Mouse (Mus musculus): Measurements from ENCODE around the gene Arhgdia. TPM values are rescaled to one million over a fixed set of nuclear protein-coding genes. Genes with fewer than 3 reads are reported as not detected.

Gene Arhgdia
- total and polyA plus RNA-seq, 2 experiments from 2014 or later: 297 to 425 TPM

DNA sequence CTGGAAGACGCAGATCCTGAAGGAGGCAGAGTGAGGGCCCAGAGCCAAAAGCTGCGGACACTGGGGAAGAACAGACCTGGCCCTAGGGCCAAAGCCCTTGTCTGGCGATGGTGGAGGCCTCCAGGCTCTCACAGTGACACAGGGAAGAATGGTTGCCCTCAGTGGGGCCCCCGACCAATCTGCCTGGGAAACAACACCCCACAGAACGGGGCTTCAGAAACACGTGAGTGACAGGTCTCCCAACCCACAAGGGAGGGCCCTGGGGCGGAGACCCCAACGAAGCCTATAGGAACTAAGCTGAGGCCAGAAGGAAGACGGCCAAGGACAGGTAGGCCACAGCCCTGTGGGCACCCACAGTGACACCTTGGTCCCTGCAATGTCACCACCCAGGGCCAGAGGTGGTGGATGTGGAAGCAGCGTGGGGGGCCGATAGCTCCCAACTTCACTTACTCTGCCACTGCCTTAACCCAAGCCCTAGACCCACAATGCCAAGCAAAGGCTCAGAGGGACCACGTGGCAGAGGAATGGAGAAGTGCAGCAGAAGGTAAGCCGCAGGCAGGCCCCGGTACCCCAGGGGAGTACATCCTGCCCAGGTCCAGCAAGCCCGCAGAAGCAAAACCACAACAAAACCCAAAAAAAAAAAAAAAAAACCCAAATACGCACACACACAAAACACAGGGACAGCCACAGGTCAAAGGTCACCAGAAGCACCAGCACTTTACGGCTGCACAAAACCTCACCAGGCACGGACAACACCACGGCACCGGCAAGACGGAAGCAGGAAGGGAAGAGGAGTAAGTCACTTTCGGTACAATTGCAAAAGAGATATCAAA, 46.3 kb upstream of the Arhgdia start:
- no peaks in the 10 kb centered on the region for H3K27me3 ChIP-seq (ENCODE audit: insufficient read depth, low read length)
- TF ChIP-seq CTCF (IDR thresholded peaks at IDR 0.05; ENCODE audit: low read depth): no peak
- no peak overlapping the region for H3K27ac ChIP-seq
- peaks cover 12% of the 10 kb centered on the region; the same call in 1 of the 2 replicates for H3K36me3 ChIP-seq (ENCODE audit: insufficient read depth, low read length)
- peaks cover 22% of the 10 kb centered on the region for H3K4me1 ChIP-seq (ENCODE audit: insufficient read depth, low read length)
- no peak overlapping the region for H3K4me3 ChIP-seq (ENCODE audit: low read length)
- H3K9ac ChIP-seq (replicated peaks; ENCODE audit: low read length): no peak overlapping the region
- H3K4me2 ChIP-seq (ENCODE audit: low read depth, low read length): no peak overlapping the region
- no peaks in the 10 kb centered on the region for H3K9me3 ChIP-seq (ENCODE audit: low read length)
- 70% methylated on average over 22 of the region's 22 CpGs for WGBS
- ATAC-seq: no peak
- no peak for DNase-seq (ENCODE audit: low spot score)

DNA sequence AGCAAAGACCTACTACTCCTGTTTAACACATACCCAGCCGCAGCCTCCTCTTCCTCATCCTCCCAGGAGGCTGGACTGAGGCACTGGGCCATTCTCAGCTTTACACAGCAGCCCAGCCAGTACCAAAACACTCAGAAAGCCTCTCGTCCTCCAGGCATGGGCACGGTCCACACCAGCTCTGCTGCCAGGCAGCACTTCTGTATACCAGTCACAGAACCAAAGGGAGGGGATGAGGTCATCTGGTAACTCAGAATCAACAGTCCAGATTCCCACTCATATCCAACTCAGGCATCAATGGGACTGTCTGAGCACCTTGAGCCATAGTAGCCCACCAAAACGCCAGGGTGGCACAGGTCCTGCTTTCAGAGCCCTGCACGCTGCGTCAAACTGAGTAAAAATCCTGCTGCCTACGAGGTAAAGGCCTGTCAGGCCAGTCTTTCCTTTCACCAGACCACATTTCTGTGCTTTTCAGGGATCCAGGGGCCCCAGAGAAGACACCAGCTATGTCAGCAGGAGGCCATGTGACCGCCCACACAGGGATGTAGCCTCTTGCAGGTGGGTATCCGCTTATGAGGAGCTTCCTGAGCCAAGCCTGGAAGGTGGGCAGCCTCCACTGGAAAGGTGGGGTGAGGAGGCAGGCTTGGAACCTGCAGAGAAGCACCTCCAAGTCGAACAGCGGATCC, 45.5 kb upstream of the Arhgdia start:
- TF ChIP-seq CTCF (IDR thresholded peaks at IDR 0.05; ENCODE audit: low read depth): no peak
- DNase-seq (ENCODE audit: low spot score) (no peak), ATAC-seq (no peak)
- H3K27me3 ChIP-seq (ENCODE audit: insufficient read depth, low read length): no peaks in the 10 kb centered on the region
- H3K4me1 ChIP-seq (ENCODE audit: insufficient read depth, low read length): peaks cover 20% of the 10 kb centered on the region
- H3K4me3 ChIP-seq (ENCODE audit: low read length): no peak overlapping the region
- H3K36me3 ChIP-seq (ENCODE audit: insufficient read depth, low read length): peaks cover 16% of the 10 kb centered on the region; the same call in 1 of the 2 replicates
- H3K9ac ChIP-seq (replicated peaks; ENCODE audit: low read length): no peak overlapping the region
- no peak overlapping the region for H3K27ac ChIP-seq
- WGBS: 90% methylated on average over 11 of the region's 11 CpGs
- no peaks in the 10 kb centered on the region for H3K9me3 ChIP-seq (ENCODE audit: low read length)
- no peak overlapping the region for H3K4me2 ChIP-seq (ENCODE audit: low read depth, low read length)

DNA sequence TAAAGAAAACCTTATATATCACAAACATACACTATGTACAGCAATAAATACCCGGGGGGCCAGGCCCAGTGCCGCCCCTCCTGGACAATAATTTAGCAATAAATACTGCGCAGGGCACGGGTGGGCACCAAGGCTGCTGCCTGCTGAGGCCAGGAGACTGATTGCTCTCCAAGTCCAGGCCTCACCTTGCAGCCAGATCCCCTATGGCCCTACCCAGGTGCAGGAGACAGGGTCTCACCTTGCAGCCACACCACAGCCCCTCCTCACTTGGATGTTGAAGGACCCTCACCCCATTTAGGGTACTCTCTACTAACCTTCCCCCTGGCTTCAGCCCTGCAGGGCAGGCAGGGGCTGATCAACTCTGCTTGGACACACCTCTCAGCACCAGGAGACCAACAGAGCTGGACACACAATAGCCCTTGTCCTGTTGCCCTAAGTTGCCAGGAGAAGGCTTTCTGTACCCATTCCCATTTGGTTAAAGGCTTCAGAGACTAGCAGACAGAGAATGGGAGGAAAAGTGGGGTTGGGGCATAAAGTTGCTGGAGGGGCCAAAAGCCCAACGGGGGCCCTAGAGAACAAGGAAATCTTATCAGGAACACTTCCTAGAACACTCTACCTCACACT, 43.8 kb upstream of the Arhgdia start, which contains the start of gene Sirt7:
Gene Sirt7 (minus strand): TSS at position 89 of the 624 bp plus-strand sequence.
- Histone ChIP-seq H3K36me3 (ENCODE audit: insufficient read depth, low read length) (peaks cover 32% of the 10 kb centered on the region; the same call in 1 of the 2 replicates), H3K4me1 (ENCODE audit: insufficient read depth, low read length) (peaks cover 7% of the 10 kb centered on the region), H3K9me3 (ENCODE audit: low read length) (no peaks in the 10 kb centered on the region), H3K27ac (peak within 1 kb of the TSS; percentile 84), H3K9ac (replicated peaks; ENCODE audit: low read length) (peak within 1 kb of the TSS; percentile 78), H3K4me2 (ENCODE audit: low read depth, low read length) (peak within 1 kb of the TSS; percentile 91), H3K4me3 (ENCODE audit: low read length) (peak within 1 kb of the TSS; percentile 89), H3K27me3 (ENCODE audit: insufficient read depth, low read length) (no peaks in the 10 kb centered on the region)
- DNase-seq (ENCODE audit: low spot score) (no peak), ATAC-seq (peak; percentile 48)
- 24% methylated on average over 5 of the region's 5 CpGs for WGBS
- no peak for TF ChIP-seq CTCF (IDR thresholded peaks at IDR 0.05; ENCODE audit: low read depth)

DNA sequence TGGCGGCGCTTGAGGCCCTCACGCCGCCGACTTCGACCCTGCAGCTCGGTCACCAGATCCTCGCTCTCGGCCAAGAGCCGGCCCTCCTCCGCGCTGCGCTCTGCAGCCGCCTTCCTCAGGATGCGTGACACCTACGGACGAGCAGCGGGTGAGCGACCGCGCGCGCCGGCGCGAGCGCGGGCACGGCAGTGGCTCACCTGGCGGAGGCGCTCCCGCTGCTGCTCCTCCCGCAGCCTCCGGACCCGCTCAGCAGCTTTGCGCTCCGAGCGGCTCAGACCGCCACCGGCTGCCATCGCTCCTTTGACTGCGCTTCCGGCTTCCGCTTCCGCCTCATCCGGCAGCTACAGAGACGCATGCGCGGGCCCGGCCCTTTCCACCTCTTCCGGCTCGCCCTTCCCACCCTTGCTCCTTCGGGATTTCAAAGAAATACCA, 43.3 kb upstream of the Arhgdia start:
- ATAC-seq (peak; percentile 79), DNase-seq (ENCODE audit: low spot score) (peak; percentile 93)
- H3K4me2 ChIP-seq (ENCODE audit: low read depth, low read length): peak overlapping the region; percentile 91
- H3K9me3 ChIP-seq (ENCODE audit: low read length): no peaks in the 10 kb centered on the region
- no peak for TF ChIP-seq CTCF (IDR thresholded peaks at IDR 0.05; ENCODE audit: low read depth)
- peak overlapping the region; percentile 84 for H3K27ac ChIP-seq
- H3K27me3 ChIP-seq (ENCODE audit: insufficient read depth, low read length): no peaks in the 10 kb centered on the region
- H3K9ac ChIP-seq (replicated peaks; ENCODE audit: low read length): peak overlapping the region; percentile 78
- under 1% methylated on average over 52 of the region's 53 CpGs for whole genome bisulfite sequencing
- H3K36me3 ChIP-seq (ENCODE audit: insufficient read depth, low read length): peaks cover 38% of the 10 kb centered on the region; the same call in 1 of the 2 replicates
- peak overlapping the region; percentile 89 for H3K4me3 ChIP-seq (ENCODE audit: low read length)
- H3K4me1 ChIP-seq (ENCODE audit: insufficient read depth, low read length): peaks cover 5% of the 10 kb centered on the region

DNA sequence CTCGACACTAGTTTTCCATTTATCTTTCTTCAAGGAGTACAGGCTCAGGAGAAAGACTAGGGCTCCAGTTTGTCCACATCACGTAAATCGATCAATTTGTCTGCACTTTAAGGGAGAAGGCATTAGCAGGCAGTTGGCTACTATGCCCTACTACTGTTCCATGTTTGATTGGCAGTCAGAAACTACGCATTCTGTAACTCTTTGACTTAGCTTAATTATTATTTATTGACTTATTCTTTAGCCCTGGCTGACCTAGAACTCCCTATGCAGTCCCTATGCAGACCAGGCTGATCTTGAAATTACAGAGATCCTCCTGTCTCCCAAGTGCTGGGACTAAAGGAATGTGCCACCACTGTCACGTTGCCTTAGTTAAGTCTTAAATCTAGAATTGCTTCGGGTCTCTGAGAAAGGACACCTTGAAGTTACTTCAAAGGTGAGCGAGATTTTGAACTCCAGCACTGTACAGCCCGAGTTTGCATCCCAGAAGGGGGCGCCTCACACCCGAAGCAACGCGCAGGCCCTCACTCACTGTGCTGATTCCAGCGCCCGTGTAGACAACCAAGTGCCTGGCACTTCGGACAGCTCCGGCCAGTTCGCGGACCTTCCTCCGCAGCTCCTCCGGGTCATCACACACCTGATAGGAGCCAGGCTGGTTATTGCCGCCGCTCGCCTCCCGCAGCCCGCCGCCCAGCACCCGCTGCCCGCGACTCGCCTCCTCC, 42.7 kb upstream of the Arhgdia start:
- Histone ChIP-seq H3K9ac (replicated peaks; ENCODE audit: low read length) (peak overlapping the region; percentile 78), H3K27me3 (ENCODE audit: insufficient read depth, low read length) (no peaks in the 10 kb centered on the region), H3K4me3 (ENCODE audit: low read length) (peak overlapping the region; percentile 89), H3K4me1 (ENCODE audit: insufficient read depth, low read length) (peaks cover 5% of the 10 kb centered on the region), H3K36me3 (ENCODE audit: insufficient read depth, low read length) (peaks cover 40% of the 10 kb centered on the region; the same call in 1 of the 2 replicates), H3K27ac (peak overlapping the region; percentile 84), H3K9me3 (ENCODE audit: low read length) (no peaks in the 10 kb centered on the region), H3K4me2 (ENCODE audit: low read depth, low read length) (peak overlapping the region; percentile 91)
- 14% methylated on average over 27 of the region's 30 CpGs for WGBS
- TF ChIP-seq CTCF (IDR thresholded peaks at IDR 0.05; ENCODE audit: low read depth): peak; percentile 70
- DNase-seq (ENCODE audit: low spot score): peak; percentile 70
- ATAC-seq: peak; percentile 71

DNA sequence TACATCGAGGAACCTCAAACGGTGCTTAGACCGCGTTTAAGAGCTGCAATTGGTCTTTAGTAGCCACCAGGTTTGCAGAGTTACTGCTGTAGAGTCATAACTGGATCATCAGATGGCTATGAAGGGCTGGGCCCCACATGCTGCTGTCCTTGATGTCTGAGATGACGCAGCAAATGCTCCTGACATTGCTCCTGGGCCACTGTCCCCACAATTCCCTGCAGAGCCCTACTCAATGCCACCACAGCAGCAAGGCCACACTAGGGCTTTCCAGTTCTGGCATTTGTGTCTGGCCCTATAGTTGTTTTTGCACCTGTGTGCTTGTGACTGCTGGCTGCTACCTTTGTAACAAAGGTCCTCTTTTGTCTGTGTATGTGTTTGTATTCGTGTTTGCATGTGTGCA, 41.4 kb upstream of the Arhgdia start:
- Histone ChIP-seq H3K27me3 (ENCODE audit: insufficient read depth, low read length) (no peaks in the 10 kb centered on the region), H3K4me2 (ENCODE audit: low read depth, low read length) (no peak overlapping the region), H3K4me1 (ENCODE audit: insufficient read depth, low read length) (peaks cover 5% of the 10 kb centered on the region), H3K27ac (no peak overlapping the region), H3K9me3 (ENCODE audit: low read length) (no peaks in the 10 kb centered on the region), H3K36me3 (ENCODE audit: insufficient read depth, low read length) (peaks cover 48% of the 10 kb centered on the region; the same call in 1 of the 2 replicates), H3K4me3 (ENCODE audit: low read length) (no peak overlapping the region), H3K9ac (replicated peaks; ENCODE audit: low read length) (no peak overlapping the region)
- WGBS: 94% methylated on average over 6 of the region's 6 CpGs
- ATAC-seq (no peak), DNase-seq (ENCODE audit: low spot score) (no peak)
- no peak for TF ChIP-seq CTCF (IDR thresholded peaks at IDR 0.05; ENCODE audit: low read depth)

Measured in hindbrain, postnatal 0 days (tissue).